ENCODE assay signal across 8 mouse cellular contexts in the genomic region with DNA sequence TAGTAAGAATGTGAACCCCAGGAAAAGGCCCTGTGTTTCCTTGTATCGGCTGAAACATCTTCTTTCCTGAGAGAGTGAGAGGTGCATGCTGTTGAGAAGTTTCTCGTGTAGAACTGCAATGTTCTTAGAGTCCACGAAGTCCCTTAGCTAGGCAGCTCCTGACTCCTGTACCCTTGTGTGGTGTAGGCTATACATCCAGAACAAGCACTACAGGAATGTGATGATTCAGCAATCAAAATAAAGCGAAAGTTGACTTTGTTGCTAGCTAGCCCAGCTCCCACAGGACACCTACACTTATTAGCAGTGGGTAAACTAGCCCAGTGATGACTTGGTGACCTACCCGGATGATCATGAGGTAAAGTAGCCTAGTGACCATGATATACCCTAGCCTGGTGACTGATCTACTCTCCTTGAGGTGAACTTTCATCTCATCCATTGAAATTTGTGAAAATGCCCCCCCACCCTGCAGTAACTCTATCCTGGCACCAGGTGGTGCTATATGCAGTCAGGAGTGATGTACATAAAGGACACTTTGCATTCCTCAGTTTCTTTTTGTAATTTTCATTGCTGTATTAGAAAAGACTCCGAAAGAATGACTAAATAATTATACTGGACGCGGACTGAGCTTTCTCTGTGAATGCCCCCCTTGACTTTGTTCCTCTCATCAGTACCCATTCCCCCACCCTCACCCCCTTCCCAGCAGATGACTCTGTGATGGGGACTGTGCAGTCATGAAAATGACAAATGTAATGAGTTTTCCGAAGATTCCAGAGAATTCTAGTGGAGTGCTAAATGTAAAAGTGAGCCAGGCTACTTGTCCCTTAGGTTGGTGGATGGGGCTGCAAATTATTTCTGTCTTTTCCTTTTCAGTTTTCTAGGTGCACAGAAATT.
DNase-seq lines count a peak whose midpoint lies in the region; ATAC-seq lines count a peak whose summit lies in the region.

No protein-coding gene starts in this region.

- ATAC-seq in cerebellum, adult (ENCODE audit: insufficient number of reproducible peaks, low FRiP score, low TSS enrichment) = no peak

- peak; percentile 35 for DNase-seq in cerebellum, adult 11 months
- peak; percentile 65 for DNase-seq in CD4-positive, CD25-positive, alpha-beta regulatory T cell, adult 2 months (ENCODE audit: low read depth, low spot score)
- DNase-seq in cerebellum, adult 9-11 months = peak; percentile 52
- DNase-seq in frontal cortex, postnatal 25 days (ENCODE audit: low spot score in 2 of 2) = peak; percentile 50 to 57
- DNase-seq in kidney, postnatal 14 days = peak; percentile 43
- DNase-seq in lung, postnatal 36 days = peak; percentile 49
- DNase-seq in right cerebral cortex, postnatal 25 days = peak; percentile 47
